Mouse (Mus musculus) erythroblast, embryonic 14.5 days (primary cell): ENCODE data around the gene Tor1a.

Experiments
- GATA1 ChIP-seq: IDR thresholded peaks from 2 replicates; pipeline ENCODE4 v1.6.1; 2012; ENCODE audit warnings: low read length, inconsistent platforms, mixed read lengths
- TAL1 ChIP-seq: IDR thresholded peaks from 3 replicates; pipeline ENCODE4 v1.6.1; 2012; ENCODE audit warnings: low read length, inconsistent platforms, mixed read lengths

- TF ChIP-seq GATA1 (no peak), TAL1 (no peak)
These were observed 2.1 kb downstream of the Tor1a start for GRCm38 (mm10) chr2:30965627-30966026.
